Mouse (Mus musculus): ENCODE measurements at regions not wholly inside any gene's neighbourhood (a gene's known extent, or its start where the extent isn't known, plus 50 kb on each side); places are given as distances from the start of the nearest gene placed in this dataset.

DNA sequence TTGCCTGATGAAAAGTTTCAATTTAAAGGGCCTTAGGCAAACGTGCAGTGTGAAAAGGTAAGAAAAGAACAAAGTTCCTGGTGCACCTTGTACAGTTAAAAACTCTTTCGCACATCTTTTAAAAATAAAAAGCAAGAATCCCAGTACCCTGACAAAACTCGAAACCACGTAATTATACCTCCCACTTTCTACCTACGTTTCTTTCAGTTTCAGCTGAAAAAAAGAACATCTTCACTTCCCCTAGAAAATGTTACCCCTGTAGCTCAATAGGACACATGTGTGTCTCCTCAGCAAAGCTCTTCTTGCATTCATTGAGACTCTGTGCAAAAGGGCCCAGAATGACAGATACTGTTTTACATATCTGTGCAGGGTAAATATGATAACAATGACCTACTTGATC lies 113.2 kb downstream of the Spry2 start:
- DNase-seq (ENCODE audit: low spot score in 2 of 2): no peak

DNA sequence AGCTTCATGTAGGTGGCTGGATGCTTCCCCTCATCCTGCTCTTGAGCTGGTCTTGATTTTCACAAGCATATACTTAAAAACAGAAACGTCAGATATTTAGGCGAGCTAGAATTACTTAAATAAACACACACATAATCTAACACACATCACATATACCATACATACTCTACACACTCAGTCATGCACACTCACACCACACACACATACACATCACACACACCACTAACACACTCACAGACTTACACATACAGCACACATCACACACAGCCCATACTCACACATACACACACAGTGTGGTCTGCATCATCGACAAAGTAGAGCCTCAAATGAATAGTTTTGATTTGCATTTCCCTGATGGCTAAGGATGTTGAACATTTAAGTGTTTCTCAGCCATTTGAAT lies 116.9 kb downstream of the Spry2 start:
- no peak for DNase-seq (ENCODE audit: low spot score in 2 of 2)

DNA sequence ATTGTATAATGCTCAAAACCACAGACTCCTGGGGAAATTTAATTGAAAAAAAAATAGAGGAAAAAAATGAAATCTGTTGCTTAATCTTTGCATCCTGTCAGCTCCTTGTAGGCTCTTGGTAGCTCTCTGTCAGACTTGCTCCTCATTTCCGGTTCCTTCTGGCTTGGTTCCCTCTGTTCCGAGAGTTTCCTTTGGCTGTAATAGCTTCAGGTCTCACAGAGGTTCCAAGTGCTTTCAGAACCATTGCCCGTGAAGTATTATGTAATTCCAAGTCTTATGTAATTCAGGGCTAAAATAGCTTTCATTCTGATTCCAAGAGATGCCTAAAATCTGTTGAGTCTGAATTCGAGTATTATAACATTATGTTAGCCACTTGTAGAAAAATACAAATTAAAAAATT lies 117.3 kb downstream of the Spry2 start:
- DNase-seq (ENCODE audit: low spot score in 2 of 2): no peak

DNA sequence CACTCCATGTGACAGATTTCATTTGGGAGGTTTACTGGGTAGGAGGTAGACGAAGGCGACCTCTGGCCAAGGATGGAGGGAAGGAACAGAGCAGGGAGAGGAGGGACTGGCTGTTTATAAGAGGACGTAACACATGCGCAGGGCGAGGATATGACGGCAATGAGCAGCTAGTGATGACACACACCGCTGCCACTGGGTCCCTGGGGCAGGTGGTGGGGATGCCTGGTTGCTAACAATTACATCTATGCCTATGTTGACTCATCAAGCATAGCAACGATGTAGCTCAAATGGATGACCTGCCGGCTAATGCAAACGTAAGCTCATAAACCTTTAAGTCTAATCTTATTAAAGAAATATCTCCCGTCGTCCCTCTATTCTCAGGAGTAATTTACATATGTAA lies 122.9 kb downstream of the Spry2 start:
- no peak for DNase-seq (ENCODE audit: low spot score in 2 of 2)

DNA sequence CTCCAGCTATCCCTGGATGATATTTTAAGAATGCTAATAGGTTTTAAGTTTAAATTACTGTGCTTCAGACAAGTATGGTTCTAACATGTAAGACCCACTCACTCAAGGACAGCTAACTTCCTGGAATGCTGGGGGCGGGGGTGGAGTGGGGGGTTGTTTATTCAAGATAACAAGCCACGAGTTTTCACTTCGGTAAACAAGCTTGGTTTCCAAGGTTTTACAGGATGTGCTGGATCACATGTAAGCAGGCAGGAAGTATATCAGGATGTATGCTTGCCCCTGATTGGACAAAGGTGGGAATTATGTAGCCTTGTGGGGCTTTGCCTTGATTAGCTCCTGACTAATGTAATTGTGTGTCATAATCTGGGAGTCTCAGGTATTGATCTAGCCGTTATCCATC lies 129.5 kb downstream of the Spry2 start:
- DNase-seq (ENCODE audit: low spot score in 2 of 2): no peak

DNA sequence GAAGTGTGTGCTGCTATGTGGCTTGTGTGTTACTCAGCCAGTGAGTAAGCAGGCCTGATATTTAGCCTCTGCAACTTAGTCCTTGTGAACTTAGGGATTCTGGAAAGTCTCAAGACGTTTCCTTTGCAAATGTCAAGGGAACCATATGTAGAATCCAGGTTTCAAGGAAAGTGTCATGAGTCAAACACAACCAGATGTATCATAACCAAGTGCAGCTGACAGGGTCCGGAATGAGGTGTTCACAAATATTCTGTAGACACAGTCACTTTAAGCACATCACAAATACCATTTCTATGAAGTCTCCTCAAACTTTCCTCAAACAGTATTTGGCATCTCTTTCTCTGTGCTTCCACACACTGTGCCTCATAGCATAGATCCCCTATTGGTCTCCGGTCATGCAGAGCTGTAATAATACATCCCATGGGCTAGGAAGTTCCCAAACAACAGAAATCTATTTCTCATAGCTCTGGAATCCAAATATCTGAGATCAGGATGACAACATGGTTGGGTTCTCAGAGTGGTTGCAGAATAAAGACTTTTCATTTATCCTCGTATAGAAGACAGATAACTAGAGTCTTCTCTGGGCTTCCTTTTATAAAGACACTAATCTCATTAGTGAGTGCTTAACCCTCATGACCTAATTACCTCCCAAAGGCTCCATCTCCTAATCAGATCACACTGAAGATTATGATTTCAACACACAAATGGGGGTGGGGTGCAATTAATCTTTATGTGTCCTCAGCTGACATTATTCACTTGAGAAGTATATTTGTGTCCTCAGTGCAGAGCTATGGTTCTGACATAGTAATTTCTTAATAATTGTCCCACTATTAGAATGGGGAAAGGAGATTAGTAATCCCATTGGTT lies 143.9 kb downstream of the Spry2 start:
- no peak for DNase-seq (ENCODE audit: low spot score in 2 of 2)

DNA sequence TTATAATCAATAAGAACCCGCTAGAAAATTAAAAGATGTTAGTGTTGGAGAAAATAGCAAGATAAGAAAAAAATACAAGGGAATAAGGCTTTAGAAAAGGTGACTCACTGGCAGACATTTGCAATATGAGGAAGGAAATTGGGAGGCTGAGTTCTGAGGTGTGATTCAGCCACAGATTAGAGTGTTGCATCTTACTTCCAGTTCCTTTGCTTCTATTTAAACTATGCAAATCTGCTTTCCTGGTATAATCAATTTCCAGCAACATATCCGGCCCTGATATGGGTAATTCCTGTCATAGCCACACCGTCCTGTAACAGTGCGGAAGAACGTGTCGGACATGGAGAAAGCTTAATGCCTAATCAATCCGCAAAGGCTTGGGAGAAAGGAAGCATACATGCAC lies 144.9 kb downstream of the Spry2 start:
- no peak for DNase-seq (ENCODE audit: low spot score in 2 of 2)

DNA sequence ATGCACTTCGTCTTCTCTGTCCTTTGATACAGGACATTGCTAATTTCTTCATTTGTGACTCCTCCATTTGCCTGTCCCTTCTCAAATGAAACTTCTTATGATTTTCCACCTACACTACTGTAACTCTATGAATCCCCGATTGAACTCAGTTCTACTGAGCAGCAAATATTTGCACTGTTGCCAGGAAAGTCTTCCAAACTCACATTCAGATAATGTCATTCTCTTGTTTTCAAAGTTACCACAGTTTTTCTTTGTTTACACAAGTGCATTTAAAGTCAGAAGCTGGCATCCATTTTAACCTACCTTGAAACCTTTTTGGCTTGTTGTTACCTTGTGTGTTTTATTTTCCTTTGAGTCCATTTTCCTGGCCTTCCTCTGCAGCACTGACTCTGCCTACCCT lies 152.0 kb downstream of the Spry2 start:
- DNase-seq (ENCODE audit: low spot score in 2 of 2): no peak

DNA sequence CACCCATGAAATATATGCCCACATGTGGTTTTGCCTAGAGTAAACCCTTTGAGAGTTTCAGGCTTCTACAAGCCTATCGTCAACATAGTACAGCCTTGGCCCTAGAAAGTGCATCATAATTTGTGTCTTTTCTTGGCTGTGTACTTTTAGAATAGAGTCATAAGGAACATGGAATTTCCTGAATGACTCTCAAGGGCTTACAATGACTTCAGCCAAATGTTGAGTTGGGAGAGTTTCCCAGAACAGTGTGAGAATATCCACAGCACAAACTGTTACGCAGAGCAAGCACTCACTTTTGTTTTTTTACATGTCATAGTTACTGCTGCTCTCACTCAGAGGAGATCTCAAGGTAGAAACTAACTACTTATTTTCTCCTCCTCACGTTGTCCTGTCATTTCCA lies 152.5 kb downstream of the Spry2 start:
- no peak for DNase-seq (ENCODE audit: low spot score in 2 of 2)

DNA sequence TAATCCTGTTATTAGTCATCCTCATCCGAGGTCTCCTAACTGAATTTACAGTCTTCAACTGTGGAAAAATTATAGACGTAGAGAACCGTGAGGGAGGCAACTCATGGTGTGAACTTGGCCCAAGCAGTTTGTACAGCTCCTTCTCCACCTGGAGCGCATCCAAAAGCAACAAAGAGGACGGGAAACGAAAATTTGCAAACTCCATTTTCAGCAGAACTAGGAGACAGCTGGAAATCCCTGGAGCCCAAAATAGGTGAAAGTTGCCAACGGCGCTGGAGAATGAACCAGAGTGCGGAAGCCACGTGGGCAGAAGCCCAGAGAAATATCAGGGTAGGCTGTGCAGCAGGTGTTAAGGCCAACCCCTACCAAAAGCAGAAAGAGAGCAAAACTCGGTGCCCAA lies 155.7 kb downstream of the Spry2 start:
- DNase-seq (ENCODE audit: low spot score in 2 of 2): peak in 1 of 2 experiments; percentile 35

DNA sequence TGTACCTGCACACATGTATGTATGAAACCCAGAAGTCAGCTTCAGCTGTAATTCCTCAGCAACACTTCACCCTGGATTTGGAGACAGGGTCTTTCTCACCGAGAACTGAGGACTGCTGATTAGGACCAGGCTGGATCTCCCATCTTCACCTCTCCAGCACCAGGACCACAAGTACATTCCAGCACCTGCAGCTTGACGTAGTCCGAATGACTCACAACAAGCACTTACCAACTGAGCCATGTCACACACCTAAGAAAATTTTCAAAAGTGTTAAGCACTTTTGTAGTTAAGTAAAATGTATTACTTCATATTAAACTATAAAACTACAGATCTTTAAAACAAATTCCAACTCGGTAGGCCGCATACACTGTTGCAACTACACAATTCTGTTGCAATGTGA lies 158.1 kb downstream of the Spry2 start:
- no peak for DNase-seq (ENCODE audit: low spot score in 2 of 2)

DNA sequence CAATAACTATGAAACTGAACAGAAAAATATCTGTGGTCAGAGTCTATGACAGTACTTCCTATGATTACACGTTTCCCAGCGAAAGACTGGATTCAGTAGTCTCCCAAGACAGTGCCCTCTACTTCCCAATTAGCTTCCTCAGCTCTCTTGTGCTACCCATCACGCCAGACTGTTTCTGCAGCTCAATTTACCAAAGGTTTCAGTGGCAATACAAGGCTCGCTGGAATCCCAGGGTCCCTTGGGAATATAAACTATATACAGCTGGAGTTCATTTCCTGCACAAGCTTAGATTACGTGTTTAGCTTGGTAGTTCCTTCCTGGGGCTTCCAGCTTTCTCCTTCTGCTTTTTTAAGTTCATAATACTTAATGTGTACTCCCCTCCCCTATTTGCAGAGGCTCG lies 160.3 kb downstream of the Spry2 start:
- DNase-seq (ENCODE audit: low spot score in 2 of 2): no peak

DNA sequence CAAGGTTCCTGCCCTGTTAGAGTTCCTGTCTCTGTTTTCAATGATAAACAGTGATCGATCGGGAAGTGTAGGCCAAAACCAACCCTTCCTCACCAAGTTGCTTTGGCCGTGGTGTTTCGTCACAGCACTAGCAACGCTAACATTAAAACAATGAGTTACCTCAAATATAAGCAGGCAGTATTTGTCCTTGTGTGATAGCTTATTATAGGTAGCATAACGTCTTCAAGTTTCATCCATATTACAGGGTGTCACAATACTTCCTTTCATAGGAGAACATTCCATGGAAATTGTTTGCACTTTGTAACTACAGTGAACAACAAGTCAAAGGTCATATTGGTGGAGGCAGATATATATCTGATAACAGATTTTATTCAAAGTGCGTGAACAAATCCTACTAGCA lies 162.3 kb downstream of the Spry2 start:
- DNase-seq (ENCODE audit: low spot score in 2 of 2): no peak

DNA sequence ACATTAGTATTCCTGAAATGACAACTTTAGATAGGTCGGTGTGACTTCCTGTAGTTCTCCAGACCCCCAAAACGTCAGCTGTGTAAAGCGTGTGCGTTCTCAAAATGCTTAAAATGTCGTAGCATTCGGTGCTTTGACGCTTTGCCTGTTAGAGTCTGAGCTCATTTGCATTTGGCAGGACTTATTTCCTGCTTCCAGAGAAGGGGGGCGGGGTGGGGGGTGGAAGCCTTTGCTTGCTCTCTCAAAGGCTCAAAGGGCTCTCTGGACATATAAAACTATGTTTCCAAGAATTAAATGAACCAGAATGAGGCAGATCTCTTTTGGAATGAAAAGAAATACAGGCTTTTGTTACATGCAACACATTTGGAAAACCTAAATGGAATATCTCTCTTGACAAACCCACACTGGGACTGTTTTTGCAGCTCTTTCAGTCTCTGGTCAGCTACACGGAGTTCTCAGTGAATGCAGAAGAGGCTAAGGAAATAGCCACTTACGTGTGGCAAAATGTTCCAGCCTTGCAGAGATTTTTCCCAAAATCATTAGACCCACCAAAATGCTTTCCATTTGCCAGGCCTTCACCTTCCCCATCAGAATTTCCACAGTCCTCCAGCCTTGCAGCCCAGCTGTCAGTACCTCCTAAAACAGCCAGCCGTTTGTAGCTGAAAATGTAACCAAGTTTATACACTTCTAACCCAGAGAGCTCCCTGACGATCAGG lies 163.4 kb downstream of the Spry2 start:
- DNase-seq (ENCODE audit: low spot score in 2 of 2): peak in 1 of 2 experiments; percentile 5

DNA sequence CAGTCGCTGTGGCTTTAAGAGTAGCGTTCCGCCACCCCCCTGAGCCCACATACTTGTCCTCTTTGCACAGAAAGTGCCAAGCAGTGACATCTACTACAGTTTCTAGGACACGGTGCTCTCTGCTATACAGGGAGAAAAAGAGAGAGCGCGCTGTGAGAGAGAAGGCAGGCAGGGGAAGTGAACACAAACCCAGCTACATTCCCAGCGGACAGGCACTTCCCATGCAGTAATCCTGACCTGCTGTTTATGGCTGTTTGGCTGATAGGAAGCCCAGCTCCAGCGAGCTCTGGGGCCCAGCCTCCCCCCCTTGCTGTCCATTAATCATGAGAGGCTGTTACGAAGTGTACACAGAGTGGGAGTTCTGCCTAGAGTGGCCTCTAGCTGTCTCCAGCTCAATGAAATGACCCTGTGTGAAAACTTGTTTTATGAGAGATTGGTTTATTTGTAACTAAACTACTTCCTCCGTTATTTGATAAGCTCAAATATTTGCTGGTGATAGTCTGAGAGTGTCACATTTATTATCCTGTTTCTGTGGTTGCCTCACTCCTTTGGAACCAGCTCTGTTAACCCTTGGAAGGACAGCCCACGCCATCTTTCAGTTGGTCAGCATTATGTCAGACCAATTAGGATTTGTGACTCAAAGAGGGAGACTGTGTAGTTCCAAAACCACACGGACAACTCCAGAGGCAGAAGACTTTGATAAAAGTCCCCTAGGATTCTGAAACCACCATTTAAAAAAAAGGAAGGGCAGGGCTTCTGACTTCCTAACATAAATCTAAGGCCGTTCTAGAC lies 164.2 kb downstream of the Spry2 start:
- peak; percentile 47 to 63 for DNase-seq (ENCODE audit: low spot score in 2 of 2)

DNA sequence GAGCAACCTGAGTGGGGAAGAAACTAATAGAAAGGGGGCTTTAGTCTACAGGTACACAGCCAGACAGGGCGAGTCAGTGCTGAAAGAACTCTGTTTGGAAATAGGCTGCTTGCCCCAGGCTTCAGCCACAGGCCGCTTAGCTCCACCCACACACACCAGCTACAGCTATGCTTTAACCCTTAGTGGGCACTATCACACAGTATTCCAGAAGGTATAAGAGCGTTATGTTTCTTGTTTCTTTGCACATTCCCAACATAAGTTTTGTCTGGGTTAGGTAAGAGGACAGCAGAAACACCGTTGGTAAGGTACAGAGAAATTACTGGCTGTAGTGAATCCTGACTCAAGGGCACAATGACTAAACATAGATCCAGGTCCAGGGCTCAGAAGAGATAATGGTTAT lies 165.8 kb downstream of the Spry2 start:
- DNase-seq (ENCODE audit: low spot score in 2 of 2): no peak

DNA sequence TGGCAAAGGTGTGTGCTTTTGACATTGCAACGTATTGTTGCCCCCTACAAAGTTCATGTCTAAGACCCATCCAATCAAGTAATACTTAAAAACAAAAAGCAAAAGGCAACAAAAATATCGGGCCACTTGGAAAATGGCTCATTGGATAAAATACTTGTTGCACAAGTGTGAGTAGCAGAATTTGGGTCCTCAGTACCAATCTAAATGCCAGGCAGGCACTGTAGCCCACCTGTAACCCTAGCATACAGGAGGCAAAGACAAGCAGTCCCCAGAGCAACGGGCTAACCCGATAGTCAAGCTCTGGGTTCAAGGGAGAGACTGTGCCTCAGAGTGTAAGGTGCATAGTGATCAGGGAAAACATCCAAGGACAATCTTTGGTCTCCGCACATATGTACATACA lies 167.8 kb downstream of the Spry2 start:
- DNase-seq (ENCODE audit: low spot score in 2 of 2): no peak

DNA sequence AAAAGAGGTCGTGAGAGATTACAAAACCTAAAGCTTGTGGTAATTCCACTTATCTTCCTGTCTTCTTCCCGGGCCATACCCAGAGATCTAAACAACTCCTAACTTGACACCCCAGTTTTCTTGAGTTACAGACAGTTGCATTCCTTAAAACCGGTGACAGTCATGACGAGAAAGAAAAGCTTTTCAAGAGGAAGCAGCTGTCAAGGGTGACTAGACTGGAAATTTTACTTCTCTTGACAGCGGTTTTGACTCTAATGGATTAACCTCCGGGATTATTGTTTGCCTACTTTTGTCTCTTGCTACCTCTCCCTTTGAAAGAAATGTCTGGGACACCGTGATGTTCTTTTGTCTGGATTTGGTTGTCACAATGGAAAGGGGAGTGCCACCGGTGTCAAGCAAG lies 170.9 kb downstream of the Spry2 start:
- DNase-seq (ENCODE audit: low spot score in 2 of 2): no peak

DNA sequence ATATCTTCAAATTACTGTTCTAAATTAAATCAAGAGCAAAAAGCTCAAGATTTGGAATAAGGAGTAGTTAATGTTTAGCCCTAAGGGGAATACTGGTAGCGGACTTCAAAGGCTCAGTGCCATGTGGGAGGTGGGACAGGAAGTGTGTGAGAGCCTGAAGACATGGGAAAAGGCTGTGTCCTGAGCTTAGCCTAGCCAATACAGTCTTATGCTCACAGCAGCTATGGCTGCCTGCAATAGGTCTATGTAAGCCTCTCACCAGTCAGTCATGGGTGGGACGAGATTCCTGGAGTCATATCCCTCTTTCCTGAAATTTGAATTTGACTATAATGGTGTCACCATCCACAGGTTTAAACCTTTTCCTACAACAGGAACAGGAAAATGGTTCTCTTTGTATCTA lies 173.7 kb downstream of the Spry2 start:
- no peak for DNase-seq (ENCODE audit: low spot score in 2 of 2)

DNA sequence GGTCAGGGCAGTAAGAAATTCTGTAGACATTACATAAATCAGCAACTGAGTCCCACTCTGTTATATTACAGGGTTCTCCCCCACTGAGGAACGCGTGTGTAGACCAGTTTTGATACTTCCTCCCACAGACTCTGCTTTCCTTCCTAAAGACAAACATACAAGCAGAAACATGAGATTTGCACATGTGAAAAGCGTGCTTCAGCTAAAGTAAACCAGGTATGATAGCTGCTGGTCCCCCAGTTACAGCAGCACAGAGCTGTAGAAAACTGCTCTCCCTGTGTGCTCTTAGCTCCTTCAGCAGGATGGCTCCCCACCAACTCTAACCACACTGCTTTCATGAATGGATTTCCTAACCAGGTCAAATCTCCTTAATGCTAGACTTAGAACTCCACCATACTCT lies 175.0 kb downstream of the Spry2 start:
- DNase-seq (ENCODE audit: low spot score in 2 of 2): no peak

DNA sequence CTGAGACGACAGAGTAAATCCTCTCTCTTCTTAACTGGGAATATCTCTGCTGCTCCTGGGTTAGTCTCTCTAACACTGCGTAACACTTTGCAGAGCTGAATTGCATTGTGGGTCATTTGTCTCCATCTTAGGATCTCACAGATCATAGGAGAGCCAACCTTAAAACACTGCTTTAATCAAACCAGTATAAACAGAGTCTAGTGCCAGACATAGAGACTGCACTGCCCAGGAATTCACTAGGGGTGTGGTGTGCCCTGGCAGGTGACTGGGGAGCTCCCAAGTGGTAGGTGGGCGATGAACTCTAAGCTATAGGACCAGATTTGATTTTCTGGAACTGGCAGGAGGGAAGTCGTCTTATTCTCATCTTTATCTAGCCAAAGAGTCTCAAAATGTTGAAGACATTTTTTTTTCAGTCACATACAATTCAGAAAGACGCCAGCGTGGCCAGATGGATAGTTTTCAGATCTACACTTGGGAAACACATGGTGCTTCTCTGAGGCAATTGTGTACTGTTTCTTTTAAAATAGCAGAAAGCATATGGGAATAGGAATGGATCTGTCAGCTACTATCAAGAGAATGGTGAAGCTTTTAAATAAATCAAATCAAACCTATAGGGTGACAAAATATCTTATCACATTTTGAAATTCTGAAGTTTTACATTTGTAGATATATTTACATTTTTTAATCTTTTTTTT lies 175.7 kb downstream of the Spry2 start:
- no peak for DNase-seq (ENCODE audit: low spot score in 2 of 2)
